In genomic region chr5:119763337-119763736, GRCm38 (mm10) we compare ENCODE assay signal across 27 mouse cellular contexts.
"Had no signal": no experiment of that assay in that cellular context is flagged by ENCODE, and none has a peak within 500 bp of the region (broad histone marks: within the 10 kb centered on the region; RNA-seq: fewer than 3 reads in every experiment).

No protein-coding gene starts in this region.

- H3K27ac ChIP-seq: gastrocnemius, adult 2 months; heart, embryonic 10.5 days; hindbrain, embryonic 10.5 days; hindbrain, embryonic 12.5 days; hindbrain, embryonic 14.5 days; intestine, embryonic 15.5 days; kidney, postnatal 0 days; liver, embryonic 13.5 days; liver, embryonic 15.5 days had no signal

- DNase-seq: gastrocnemius, adult 2 months; gastrocnemius, postnatal 10 days; gastrocnemius, postnatal 25 days; heart, adult 18-20 months; heart, postnatal 10 days; heart, postnatal 4 days; kidney, adult 18-20 months; kidney, adult 8-10 months; kidney, postnatal 14 days; kidney, postnatal 36 days; layer of hippocampus, adult 9-11 months; layer of hippocampus, postnatal 36 days; left cerebral cortex, postnatal 4 days; liver; liver, embryonic 13.5 days had no signal

- H3K9ac ChIP-seq: heart, embryonic 12.5 days; hindbrain, embryonic 12.5 days; hindbrain, embryonic 14.5 days; intestine, embryonic 15.5 days; liver, embryonic 13.5 days; liver, embryonic 15.5 days had no signal

- H3K27me3 ChIP-seq: intestine, embryonic 15.5 days; liver, embryonic 15.5 days had no signal

- H3K9me3 ChIP-seq: heart, embryonic 10.5 days; hindbrain, embryonic 10.5 days; hindbrain, embryonic 12.5 days; intestine, embryonic 15.5 days; liver, embryonic 13.5 days; liver, embryonic 15.5 days had no signal

- H3K4me2 ChIP-seq: heart, embryonic 12.5 days; hindbrain, embryonic 12.5 days; hindbrain, embryonic 14.5 days; intestine, embryonic 15.5 days; liver, embryonic 11.5 days; liver, embryonic 13.5 days; liver, embryonic 15.5 days had no signal

- H3K4me1 ChIP-seq: heart, embryonic 12.5 days; hindbrain, embryonic 10.5 days; hindbrain, embryonic 12.5 days; liver, embryonic 13.5 days; liver, embryonic 15.5 days had no signal

- ATAC-seq: hindbrain, embryonic 16.5 days; inflammation-experienced regulatory T-cells, adult 6 months; intestine, embryonic 15.5 days; intestine, postnatal 0 days had no signal

- H3K36me3 ChIP-seq: heart, embryonic 10.5 days; heart, embryonic 12.5 days; hindbrain, embryonic 10.5 days; hindbrain, embryonic 12.5 days; intestine, embryonic 15.5 days; liver, embryonic 13.5 days; liver, embryonic 15.5 days had no signal

- H3K4me3 ChIP-seq: gastrocnemius, adult 2 months; heart, embryonic 10.5 days; heart, embryonic 12.5 days; hindbrain, embryonic 10.5 days; hindbrain, embryonic 12.5 days; intestine, embryonic 15.5 days; liver, embryonic 13.5 days; liver, embryonic 15.5 days had no signal
